Mouse (Mus musculus) C2C12 (cell line): ENCODE measurements around the gene Cmss1.

Experiments used
- CTCF ChIP-seq: IDR thresholded peaks from one replicate; pipeline ENCODE4 v1.5.1; 2011; ENCODE audit not compliant: control insufficient read depth, insufficient read depth, insufficient read length
- MAX ChIP-seq: IDR thresholded peaks from one replicate; pipeline ENCODE4 v1.6.1; 2011; ENCODE audit warnings: mild to moderate bottlenecking, control low read depth
- MYOG ChIP-seq: IDR thresholded peaks from one replicate; pipeline ENCODE4 v1.6.1; 2011; ENCODE audit not compliant: control insufficient read depth, insufficient read length; ENCODE audit errors: extremely low read depth

DNA sequence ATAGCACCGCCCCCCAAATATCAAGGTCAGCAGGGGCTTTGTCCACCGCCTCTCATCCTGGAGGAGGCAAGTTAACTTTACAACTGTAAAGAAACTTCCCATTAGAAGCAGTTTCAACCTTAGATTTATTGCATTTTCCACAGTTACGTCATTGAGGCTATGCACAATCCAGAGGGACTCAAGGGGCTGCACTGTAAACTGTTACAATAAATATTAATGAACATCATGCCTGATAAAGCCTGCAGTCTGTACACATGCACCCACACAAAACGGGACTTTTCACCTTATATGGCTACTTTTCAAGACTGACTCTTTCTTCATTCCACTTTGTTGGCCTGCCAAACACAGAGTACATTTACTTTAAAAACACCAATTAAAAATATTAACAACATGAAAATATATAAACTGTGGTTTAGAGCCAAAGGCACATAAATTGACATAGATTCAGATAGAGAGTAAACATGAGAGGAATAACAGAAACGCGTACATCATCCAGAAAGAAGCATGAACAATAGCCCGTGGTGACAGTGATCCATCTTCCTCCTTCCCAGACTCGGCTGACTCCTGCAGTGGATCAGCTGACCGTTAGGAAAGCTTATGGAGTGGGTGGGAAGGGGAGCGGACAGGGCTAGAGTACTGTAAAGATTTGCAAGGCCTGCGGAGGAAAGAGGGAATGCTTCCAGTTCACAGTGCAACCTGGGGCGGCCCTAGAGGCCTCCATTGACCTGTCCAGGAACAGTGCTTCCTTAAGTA is 122.4 kb downstream of the Cmss1 start:
- TF ChIP-seq CTCF (no peak), MAX (no peak), MYOG (no peak)
